Mouse (Mus musculus): Measurements from ENCODE around the gene AI467606.

AI467606 gene

DNA sequence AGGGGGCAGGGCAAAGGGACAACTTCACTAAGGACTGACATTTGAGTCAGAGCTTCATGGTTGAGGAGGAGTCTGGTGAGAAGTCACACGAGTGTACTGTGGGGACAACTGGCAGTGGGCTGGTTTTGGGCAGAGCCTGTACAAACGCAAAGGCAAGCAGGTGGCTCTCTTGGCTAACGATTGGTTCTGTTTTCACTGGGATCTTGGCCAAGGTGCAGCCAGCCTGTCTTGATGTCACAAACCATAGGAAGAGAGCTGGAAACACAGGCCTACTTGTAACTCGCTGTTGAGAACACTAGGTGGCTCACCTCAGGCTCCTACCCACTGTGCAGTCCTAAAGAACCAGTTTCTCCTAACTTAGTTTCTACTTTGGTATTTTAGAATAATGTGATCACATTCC, 38.5 kb downstream of the AI467606 start:
- no peak for DNase-seq

DNA sequence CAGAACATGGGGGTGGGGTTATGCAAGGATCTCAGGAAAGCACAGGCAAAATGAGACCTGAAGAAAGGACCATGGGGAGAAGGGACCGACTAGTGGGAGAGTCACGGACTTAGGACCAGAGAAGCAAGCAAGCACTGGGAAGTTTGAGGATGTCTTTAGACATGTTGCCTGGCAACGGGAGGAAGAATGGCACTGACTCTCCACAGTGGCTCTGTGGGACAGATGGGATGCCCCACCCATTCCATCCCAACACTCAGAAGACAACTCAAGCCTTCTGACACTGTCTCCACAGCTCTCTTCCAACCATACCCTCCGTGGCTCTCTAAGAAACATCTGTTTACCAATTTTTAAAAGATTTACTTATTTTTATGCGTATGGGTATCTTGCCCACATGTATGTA, 42.0 kb downstream of the AI467606 start:
- no peak for DNase-seq

DNA sequence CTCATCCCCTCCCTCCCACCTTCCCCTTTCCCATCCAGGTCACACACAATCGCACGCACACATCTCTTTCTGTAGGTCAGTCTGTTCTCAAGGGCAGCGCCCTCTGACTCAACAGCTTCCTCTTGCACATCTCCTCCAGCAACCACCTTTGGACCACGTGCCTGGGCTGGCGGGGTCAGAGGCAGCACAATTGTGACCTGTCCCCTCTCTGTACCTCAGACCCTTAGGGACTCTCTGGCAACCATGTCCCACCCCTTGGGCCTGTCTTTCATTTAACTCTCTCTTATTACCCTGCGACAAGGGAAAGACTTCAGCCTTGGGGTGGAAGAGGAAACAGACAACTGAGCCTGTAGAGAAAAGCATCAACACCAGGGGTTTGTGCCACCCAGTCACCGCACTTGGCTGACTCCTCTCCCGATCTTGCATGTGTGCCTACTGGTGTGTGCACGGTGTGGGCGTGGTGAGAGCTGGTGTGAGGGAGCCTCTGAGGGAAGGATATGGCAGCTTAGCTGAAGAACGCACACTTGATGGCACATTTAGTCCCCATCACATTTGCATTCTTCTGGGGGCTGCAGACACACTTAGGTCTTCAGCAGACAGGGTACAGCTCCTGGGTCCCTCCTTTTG, 43.8 kb downstream of the AI467606 start:
- peak; percentile 36 for DNase-seq

DNA sequence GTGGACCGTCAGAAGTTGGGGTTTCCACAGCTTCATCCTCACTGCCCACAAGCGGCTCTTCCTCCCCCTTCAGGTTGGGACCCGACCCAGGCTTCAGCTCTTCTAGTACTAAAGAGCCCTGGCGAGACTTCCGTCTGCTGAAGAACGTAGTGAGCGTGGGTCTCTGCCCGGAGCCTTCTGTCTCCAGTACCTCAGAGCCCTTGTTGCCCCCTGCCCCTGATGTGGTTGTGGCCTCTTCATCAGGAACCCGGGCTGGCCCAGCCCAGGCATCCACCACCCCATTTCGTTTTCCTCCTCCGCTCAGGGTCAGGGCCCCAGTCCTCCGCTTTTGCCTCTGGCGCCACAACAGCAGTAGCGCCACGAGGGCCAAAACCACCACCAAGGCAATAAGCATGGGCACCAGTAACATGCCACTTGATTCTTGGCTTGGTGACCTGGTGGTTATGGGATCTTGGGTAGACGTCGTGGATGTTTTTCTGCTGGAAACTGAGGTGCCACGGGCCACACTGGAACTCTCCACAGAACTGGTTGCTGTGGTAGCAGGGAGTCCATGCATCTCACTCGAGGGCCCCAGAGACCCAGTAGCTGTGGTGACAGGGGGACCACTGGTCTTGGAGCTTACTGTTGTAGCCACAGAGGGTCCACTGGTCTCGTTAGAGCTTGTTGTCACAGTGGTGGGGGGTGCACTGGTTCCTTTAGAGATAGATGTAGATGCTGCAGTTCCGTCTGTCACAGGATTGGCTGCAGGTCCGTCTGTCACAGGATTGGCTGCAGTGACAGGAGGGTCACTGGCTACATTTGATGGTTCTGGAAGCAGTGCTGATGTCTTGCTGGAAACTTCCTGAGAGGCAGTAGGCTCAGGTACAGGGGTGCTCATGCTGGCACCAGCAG, 45.3 kb downstream of the AI467606 start:
- no peak for DNase-seq

DNA sequence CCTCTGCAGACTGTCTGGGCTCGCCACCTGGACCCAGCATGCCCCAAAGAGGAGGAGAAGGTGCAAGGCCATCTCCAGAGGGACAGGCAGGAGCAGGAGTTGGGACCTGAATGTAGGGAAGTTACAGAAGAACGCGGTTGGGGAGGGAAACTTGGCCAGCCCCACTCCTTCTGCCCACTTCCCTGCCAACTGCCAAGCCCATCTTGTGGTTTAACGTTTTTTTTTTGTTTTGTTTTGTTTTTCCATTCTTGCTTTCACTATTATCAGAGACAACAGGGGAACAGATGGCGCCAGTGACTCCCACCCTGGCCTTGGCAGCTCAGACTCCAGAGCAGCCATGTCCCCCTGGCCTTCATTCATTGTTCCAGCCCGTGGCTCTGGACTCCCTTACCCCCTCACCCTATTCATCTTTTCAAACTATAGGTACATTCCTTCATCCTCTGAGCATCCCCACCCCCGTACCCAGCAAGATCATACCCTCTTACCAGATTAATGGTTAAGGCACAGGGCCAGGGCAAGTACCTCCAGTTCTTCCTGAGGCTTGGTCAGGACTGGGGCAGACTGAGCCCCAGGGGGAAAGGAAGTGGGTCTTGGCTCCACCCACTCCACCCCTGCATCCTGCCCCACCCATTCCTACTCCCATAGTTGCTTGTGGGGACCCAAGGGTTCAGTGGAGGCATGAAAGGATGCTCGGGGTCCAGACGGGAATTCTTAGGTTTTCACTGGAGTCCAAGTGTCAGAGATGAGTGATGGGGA, 46.3 kb downstream of the AI467606 start, which contains the start of gene Spn:
TSS of gene Spn (minus strand) at position 562 of the 756 bp plus-strand sequence.
- peak; percentile 71 for DNase-seq

DNA sequence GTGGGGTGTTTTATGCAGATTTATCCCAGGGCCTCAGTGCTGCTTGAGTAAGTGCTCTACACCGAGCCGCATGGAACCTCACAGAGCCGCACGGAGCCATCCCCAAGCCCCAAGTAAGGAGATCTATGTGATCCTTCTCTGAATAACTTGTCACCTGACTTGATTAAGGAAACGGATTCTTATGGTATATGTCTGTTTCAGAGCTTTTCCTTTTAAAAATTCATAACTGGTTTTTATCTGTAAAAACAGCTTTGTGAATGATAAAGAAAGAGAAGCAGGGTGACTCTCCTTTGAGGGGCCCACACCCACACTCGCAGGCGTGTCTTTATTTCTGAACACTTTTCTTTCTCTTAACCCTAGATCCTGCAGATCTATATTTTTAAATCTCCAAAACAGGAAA, 47.9 kb downstream of the AI467606 start:
- DNase-seq: peak; percentile 60

DNA sequence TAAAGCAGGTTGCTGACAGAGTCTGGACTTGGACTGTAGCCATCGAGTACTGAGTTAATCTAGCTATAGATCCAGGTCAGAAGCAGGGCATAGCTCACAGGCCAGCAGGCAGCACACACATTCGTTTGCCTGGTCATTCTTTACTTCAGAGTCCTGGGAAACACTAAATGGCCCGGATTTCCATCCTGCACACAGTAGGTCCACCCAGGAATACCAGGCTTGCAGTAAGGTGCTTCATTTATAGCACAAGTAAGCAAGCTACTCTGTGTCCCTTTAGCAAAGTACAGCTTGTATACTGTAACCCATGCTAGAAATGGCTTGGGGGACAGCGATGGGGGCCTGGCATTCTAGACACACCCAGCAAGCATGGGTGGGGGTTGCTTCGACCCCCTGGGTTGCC, 48.4 kb downstream of the AI467606 start:
- DNase-seq: no peak

DNA sequence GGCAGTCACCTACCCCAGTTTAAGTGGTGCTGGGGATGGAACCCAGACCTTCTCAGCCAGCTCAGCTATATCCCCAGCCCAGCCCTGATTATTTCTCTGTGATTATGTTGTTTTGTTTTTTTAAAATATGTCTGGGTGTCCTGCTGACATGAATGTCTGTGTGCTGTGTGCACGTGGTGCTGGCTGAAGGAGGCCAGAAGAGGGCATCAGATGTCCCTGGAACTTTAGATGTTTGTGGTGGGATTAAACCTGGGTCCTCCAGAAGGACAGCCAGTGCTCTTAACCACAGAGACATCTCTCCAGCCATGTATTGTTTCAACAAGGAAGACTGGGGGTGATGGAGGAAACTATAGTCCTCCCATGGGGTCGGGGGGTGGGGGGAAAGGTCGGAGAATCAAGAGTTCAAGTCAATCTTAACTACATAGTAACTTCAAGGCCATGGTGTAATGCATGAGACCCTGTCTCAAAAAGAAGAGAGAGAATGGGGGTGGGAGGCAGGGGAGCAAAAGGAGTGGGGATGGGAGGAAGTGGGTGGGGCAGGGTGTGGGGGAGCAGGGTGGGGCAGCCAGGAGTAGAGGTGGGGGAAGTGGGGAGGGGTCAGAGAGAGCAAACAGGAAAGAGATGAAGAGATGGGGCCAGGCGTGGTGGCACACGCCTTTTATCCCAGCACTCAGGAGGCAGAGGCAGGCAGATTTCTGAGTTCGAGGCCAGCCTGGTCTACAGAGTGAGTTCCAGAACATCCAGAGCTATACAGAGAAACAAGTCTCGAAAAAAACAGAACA, 49.7 kb downstream of the AI467606 start:
- peak; percentile 50 for DNase-seq

DNA sequence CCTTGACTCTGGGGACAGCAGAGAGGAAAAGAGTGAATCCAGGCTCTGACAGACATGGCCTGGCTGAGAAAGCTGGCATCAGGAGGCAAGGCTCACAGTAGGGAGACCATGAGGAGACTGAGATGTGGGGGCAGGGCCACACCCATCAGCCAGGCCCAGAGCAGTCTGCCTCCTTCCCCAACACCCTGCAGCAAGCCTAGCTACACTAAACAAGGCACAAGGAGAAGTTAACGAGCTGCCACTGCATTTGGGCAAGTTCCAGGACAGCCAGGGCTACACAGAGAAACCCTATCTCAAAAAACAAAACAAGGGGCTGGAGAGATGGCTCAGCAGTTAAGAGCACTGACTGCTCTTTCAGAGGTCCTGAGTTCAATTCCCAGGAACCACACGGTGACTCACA, 51.1 kb downstream of the AI467606 start:
- DNase-seq: peak; percentile 45

DNA sequence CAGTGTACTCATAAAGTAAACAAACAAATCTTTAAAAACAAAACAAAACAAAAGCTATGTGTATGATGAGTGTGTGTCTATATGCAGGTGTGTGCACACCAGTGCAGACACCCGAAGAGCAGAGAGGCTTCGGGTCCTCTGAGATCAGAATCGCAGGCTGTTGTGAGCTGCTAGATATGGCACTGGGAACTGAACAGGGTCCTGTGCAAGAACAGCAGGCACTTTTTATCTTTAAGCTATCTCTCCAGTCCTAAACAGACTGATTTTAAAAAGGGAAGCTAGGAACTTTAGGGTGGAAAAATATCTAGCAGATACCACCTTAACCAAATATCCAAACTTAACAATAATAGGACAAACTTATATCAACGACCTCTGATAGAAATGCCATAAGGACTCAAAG, 51.5 kb downstream of the AI467606 start:
- no peak for DNase-seq

Data from liver (tissue).